Mouse (Mus musculus) heart, adult 8-10 months (tissue): ENCODE data around the gene Atf7ip. TPM values are rescaled to one million over a fixed set of nuclear protein-coding genes. Genes with fewer than 3 reads are reported as not detected.

Source experiments
- DNase-seq: peaks from one replicate; pipeline ENCODE4 v3.0.0; 2022; ENCODE audit warnings: low spot score
- total RNA-seq, 4 experiments: library from RNA; stranded (reverse); gene quantifications; 2 replicates each; pipeline ENCODE4 v1.2.4; 2022

The Atf7ip gene
- total RNA-seq, 4 experiments from 2014 or later = 68.3 to 94.1 (median 76.8) TPM

DNA sequence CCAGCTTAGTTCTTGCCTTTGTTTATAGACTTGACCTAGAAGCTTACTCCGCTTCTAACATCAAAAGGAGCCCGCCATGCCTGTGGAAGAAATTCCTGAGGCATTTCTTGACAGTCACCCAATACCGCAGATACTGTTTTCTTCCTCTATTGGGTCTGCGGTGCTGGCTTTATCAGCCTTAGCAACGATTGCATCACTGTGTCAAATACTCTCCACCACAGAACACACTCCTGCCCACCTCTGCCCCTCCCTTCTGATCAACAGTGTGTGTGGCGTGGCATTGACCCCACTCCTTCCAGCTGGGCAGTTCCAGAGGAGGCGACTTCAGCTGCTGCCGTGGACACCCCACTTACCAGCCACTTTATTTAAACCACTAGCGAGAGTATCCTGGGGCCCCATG lies 139.8 kb downstream of the Atf7ip start:
- DNase-seq = no peak

DNA sequence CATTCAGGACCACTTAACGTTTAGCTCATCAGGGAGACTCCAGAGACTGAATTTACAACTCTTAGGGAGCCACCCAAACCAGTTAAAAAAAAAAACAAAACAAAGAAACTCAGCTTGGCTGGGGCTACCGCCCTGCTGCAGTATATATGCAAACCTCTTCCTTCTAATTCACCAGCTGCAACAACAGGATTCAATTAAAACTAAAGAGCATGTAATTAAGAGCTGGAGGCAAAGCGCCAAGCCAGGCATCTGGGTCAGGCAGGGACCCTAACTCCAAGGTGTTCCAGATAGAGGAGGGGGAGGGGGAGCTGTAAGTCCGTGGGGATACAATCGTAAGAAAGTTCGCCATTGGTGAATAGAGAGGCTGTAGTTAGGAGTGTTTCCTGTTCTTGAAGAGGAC lies 140.2 kb downstream of the Atf7ip start:
- DNase-seq = no peak

DNA sequence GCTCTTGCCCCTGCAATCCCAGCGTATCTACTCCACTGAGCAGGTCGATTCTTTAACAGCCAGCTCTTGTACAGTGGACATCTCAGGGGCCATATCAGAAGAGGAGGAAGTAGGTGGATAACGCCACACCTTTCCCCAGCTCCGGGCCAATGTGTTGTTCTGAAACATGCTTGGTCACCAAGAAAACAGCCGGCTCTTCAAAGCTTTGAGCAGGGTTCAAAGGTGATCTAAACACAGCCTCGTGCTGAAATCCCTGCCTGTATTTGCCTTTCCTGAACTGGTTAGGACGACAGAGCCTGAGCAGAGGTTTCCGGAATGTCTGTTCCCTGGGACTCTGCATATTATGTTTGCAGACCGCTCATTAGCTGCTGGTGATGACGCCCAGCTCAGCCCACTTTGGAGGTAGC lies 141.5 kb downstream of the Atf7ip start:
- no peak for DNase-seq

DNA sequence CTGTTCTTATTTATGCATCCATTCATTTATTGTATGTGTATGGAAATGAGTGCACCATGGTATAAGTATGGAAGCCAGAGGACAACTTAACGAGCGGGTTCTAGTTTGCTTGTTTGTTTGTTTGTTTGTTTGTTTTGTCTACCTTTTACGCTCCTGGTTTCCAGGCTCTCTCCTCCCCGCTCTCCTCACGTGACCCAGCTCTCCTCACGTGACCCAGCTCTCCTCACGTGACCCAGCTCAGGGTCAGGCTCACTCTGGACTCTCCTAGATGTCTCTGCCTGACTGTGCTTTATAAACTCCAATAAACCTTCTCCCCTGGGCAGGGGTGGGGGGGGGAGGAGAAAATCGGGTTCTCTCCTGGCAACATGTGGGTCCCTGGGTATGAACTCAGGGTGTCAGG lies 144.7 kb downstream of the Atf7ip start:
- no peak for DNase-seq

DNA sequence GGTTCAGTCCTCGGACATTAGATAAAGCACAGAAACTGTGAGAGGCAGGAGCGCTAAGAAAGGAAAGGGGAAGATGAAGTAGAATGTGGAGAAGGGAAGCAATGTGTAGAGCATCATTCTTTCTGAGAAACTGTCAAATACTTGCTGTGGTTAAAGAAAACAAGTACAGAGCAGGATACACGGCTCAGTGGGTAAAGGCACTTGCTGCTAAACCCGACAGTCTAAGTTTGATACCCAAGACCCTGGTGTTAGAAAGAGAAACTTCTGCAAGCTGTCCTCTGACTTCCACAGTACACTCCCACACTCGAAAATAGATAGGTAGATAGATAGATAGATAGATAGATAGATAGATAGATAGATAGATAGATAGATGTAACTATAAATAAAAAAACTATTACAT lies 147.4 kb downstream of the Atf7ip start:
- no peak for DNase-seq

DNA sequence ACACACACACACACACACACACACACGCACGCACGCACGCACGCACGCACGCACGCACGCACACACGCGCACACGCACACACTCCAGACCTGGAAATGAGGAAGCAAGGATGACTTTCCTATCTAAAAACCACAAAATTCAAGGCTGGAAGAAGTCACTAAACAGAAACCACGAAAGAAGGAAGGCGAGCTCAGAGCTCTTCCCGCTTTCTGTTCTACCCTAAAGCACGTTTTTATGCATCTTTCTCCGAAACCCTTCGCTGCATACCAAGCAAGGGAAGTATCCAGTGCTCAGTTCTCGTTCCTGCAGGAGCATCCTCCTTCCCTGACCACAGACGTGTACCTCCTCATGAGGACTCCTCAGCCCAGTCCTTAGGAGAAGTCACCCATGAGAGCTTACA lies 148.5 kb downstream of the Atf7ip start:
- no peak for DNase-seq

DNA sequence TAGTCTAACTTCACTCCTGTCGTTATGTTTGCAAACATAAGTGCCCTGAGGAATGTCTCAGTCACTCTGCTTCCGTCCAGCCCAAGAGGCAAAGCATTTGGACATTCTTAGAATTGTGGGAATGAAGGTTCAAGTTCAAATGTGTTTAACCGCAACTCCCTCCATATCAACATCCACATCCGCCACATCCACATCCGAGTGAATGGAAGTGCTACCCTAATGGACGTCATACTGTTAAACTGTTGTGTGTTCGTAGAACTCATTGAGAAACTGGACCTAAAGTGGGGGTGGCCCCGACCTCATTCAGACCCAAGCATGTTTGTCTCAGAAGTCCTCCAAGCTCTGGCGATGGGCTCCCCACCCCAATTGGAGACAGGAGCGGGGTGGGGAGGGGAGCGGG lies 149.8 kb downstream of the Atf7ip start:
- no peak for DNase-seq

DNA sequence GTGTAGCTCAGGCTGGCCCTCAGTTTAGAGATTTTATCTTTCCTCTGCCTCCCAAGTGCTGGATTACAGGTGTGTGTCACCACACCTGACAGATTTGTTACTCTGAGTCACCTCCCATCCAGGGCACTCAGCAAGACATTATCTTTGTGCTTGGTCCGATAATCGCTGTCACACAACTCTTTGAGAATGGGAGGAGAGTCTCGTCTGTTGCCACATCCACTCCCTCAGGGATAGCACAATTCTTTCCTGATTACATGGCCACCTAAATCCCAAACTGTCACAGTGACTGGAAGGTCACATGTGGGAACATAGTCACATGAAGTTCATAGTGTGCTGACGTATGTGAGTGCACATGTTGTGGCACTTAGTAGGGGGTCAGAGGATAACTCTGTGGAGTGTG lies 152.3 kb downstream of the Atf7ip start:
- no peak for DNase-seq

DNA sequence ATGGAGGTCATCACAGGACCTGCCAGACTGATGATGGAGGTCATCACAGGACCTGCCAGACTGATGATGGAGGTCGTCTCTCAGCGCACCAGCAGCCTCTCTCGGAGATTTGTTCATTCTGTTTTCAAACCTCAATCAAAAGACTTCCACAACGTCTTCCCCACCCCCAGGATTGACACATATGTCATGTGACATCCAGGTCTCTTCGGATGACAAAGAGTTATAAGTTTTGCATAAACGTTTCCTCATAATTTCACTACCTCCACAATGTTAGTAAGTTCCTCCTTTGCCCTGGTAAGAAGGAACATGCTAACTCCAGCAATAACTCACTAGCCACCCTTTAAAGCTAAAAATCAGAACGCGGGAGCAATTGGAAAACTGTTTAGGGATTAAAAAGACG lies 153.3 kb downstream of the Atf7ip start:
- no peak for DNase-seq

Other genes with a start within 250 kb of the Atf7ip start
- gene Gm8994, start 178.6 kb upstream of the Atf7ip start, total RNA-seq = not detected
- not detected for gene E330021D16Rik, start 90.6 kb upstream of the Atf7ip start, total RNA-seq
- 10 to 100 TPM; 48.8 to 54.9 (median 52.8) TPM for gene Plbd1, start 155.8 kb downstream of the Atf7ip start, total RNA-seq